In genomic region chr14:114826662-114827321, GRCm38 (mm10) we compare ENCODE assay signal across 17 mouse cellular contexts.
A peak's percentile ranks its signal among the peaks of the same experiment; 100 is the strongest.
DNase-seq lines count a peak whose midpoint lies in the region; ATAC-seq and TF ChIP-seq lines count a peak whose summit lies in the region.
"Had no signal": no experiment of that assay in that cellular context is flagged by ENCODE, and none has a peak within 500 bp of the region (broad histone marks: within the 10 kb centered on the region; RNA-seq: fewer than 3 reads in every experiment).

No protein-coding gene starts in this region.

- no peak for DNase-seq in midbrain, embryonic 11.5 days (ENCODE audit: low spot score, missing footprints)
- DNase-seq in embryonic facial prominence, embryonic 10.5 days (ENCODE audit: low spot score), result no peak
- DNase-seq in limb, embryonic 10.5 days (ENCODE audit: low spot score), result no peak
- no peak for DNase-seq in testis, postnatal 10 days (ENCODE audit: low spot score)
- DNase-seq: adrenal gland, postnatal 10 days; cerebellum, adult 11 months; cerebellum, adult 8-10 months; cerebellum, postnatal 14 days; gastrocnemius, postnatal 36 days; heart, adult 18-20 months had no signal

- no peaks in the 10 kb centered on the region for H3K4me1 ChIP-seq in intestine, embryonic 15.5 days (replicated peaks)
- no peaks in the 10 kb centered on the region for H3K4me1 ChIP-seq in intestine, postnatal 0 days (replicated peaks; ENCODE audit: control insufficient read depth, insufficient read depth, low read length)
- H3K4me1 ChIP-seq in midbrain, embryonic 13.5 days (replicated peaks), result peaks cover 4% of the 10 kb centered on the region; the same call in 1 of the 2 replicates
- H3K4me1 ChIP-seq in midbrain, embryonic 11.5 days (ENCODE audit: control insufficient read depth, insufficient read depth, low read length), result no peaks in the 10 kb centered on the region
- H3K4me1 ChIP-seq in embryonic facial prominence, embryonic 10.5 days, result peaks cover 37% of the 10 kb centered on the region
- H3K4me1 ChIP-seq in limb, embryonic 10.5 days, result peaks cover 41% of the 10 kb centered on the region

- H3K27ac ChIP-seq in intestine, embryonic 15.5 days, result no peak overlapping the region
- no peak overlapping the region for H3K27ac ChIP-seq in intestine, postnatal 0 days (ENCODE audit: low read depth, low read length)
- H3K27ac ChIP-seq in midbrain, embryonic 13.5 days, result no peak overlapping the region
- no peak overlapping the region for H3K27ac ChIP-seq in midbrain, embryonic 11.5 days (ENCODE audit: low read depth, low read length)
- peak overlapping the region; percentile 65 for H3K27ac ChIP-seq in embryonic facial prominence, embryonic 10.5 days (replicated peaks)
- H3K27ac ChIP-seq in limb, embryonic 10.5 days, result peak overlapping the region; percentile 66
- H3K27ac ChIP-seq: hindbrain, embryonic 10.5 days; hindbrain, embryonic 14.5 days had no signal

- no peak overlapping the region for H3K4me3 ChIP-seq in intestine, embryonic 15.5 days (replicated peaks)
- H3K4me3 ChIP-seq in intestine, postnatal 0 days (ENCODE audit: low read depth, low read length), result no peak overlapping the region
- H3K4me3 ChIP-seq in midbrain, embryonic 13.5 days (replicated peaks), result no peak overlapping the region
- H3K4me3 ChIP-seq in midbrain, embryonic 11.5 days (ENCODE audit: low read depth, low read length), result no peak overlapping the region
- H3K4me3 ChIP-seq in embryonic facial prominence, embryonic 10.5 days, result no peak overlapping the region
- no peak overlapping the region for H3K4me3 ChIP-seq in limb, embryonic 10.5 days
- H3K4me3 ChIP-seq: heart, embryonic 12.5 days; hindbrain, embryonic 10.5 days had no signal

- H3K36me3 ChIP-seq in intestine, embryonic 15.5 days, result no peaks in the 10 kb centered on the region
- H3K36me3 ChIP-seq in intestine, postnatal 0 days (ENCODE audit: control insufficient read depth, insufficient read depth), result no peaks in the 10 kb centered on the region
- no peaks in the 10 kb centered on the region for H3K36me3 ChIP-seq in midbrain, embryonic 13.5 days
- no peaks in the 10 kb centered on the region for H3K36me3 ChIP-seq in midbrain, embryonic 11.5 days (ENCODE audit: control insufficient read depth, insufficient read depth, low read length)
- no peaks in the 10 kb centered on the region for H3K36me3 ChIP-seq in embryonic facial prominence, embryonic 10.5 days (replicated peaks)
- no peaks in the 10 kb centered on the region for H3K36me3 ChIP-seq in limb, embryonic 10.5 days
- H3K36me3 ChIP-seq: heart, embryonic 12.5 days; hindbrain, embryonic 10.5 days had no signal

- no peak overlapping the region for H3K9ac ChIP-seq in intestine, embryonic 15.5 days
- H3K9ac ChIP-seq in intestine, postnatal 0 days (ENCODE audit: low read depth, low read length), result no peak overlapping the region
- no peak overlapping the region for H3K9ac ChIP-seq in midbrain, embryonic 13.5 days (replicated peaks)
- no peak overlapping the region for H3K9ac ChIP-seq in midbrain, embryonic 11.5 days (ENCODE audit: low read length)
- H3K9ac ChIP-seq: heart, embryonic 12.5 days; hindbrain, embryonic 14.5 days had no signal

- ATAC-seq in intestine, embryonic 15.5 days, result peak; percentile 75
- ATAC-seq in intestine, postnatal 0 days, result no peak
- 0 out of 2 replicates have a peak, but pooled peaks have one; percentile 27 for ATAC-seq in midbrain, embryonic 13.5 days
- no peak for ATAC-seq in midbrain, embryonic 11.5 days (ENCODE audit: low FRiP score)
- ATAC-seq: forebrain, embryonic 14.5 days had no signal

- no peaks in the 10 kb centered on the region for H3K27me3 ChIP-seq in intestine, embryonic 15.5 days (replicated peaks)
- no peaks in the 10 kb centered on the region for H3K27me3 ChIP-seq in intestine, postnatal 0 days (replicated peaks; ENCODE audit: control insufficient read depth, insufficient read depth, low read length)
- no peaks in the 10 kb centered on the region for H3K27me3 ChIP-seq in midbrain, embryonic 13.5 days
- H3K27me3 ChIP-seq in midbrain, embryonic 11.5 days (ENCODE audit: control insufficient read depth, insufficient read depth, low read length), result no peaks in the 10 kb centered on the region
- no peaks in the 10 kb centered on the region for H3K27me3 ChIP-seq in embryonic facial prominence, embryonic 10.5 days (replicated peaks; ENCODE audit: low read depth, poor library complexity, severe bottlenecking)
- no peaks in the 10 kb centered on the region for H3K27me3 ChIP-seq in limb, embryonic 10.5 days (ENCODE audit: low read depth, poor library complexity, severe bottlenecking)
- H3K27me3 ChIP-seq: heart, embryonic 12.5 days had no signal

- no peak for TF ChIP-seq CTCF in intestine, postnatal 0 days (IDR thresholded peaks at IDR 0.05; ENCODE audit: low read depth)

- H3K4me2 ChIP-seq in intestine, embryonic 15.5 days (replicated peaks), result no peak overlapping the region
- no peak overlapping the region for H3K4me2 ChIP-seq in intestine, postnatal 0 days (replicated peaks; ENCODE audit: low read depth)
- no peak overlapping the region for H3K4me2 ChIP-seq in midbrain, embryonic 13.5 days (replicated peaks)
- H3K4me2 ChIP-seq in midbrain, embryonic 11.5 days, result no peak overlapping the region
- H3K4me2 ChIP-seq: heart, embryonic 12.5 days; hindbrain, embryonic 14.5 days had no signal

- WGBS in intestine, embryonic 15.5 days, result 59% methylated on average over 10 of the region's 10 CpGs
- WGBS in intestine, postnatal 0 days, result 47% methylated on average over 10 of the region's 10 CpGs
- 78% methylated on average over 10 of the region's 10 CpGs for WGBS in midbrain, embryonic 13.5 days
- WGBS in midbrain, embryonic 11.5 days, result 69% methylated on average over 10 of the region's 10 CpGs
- 53% methylated on average over 10 of the region's 10 CpGs for WGBS in embryonic facial prominence, embryonic 10.5 days
- WGBS in limb, embryonic 10.5 days, result 43% methylated on average over 10 of the region's 10 CpGs

- no peaks in the 10 kb centered on the region for H3K9me3 ChIP-seq in intestine, embryonic 15.5 days
- no peaks in the 10 kb centered on the region for H3K9me3 ChIP-seq in intestine, postnatal 0 days (ENCODE audit: control insufficient read depth)
- no peaks in the 10 kb centered on the region for H3K9me3 ChIP-seq in midbrain, embryonic 13.5 days
- H3K9me3 ChIP-seq in midbrain, embryonic 11.5 days (ENCODE audit: control insufficient read depth, low read length), result no peaks in the 10 kb centered on the region
- no peaks in the 10 kb centered on the region for H3K9me3 ChIP-seq in embryonic facial prominence, embryonic 10.5 days
- H3K9me3 ChIP-seq in limb, embryonic 10.5 days (replicated peaks), result no peaks in the 10 kb centered on the region
- H3K9me3 ChIP-seq: heart, embryonic 12.5 days; hindbrain, embryonic 10.5 days had no signal

Comparison
In these comparisons a context has a peak if more than half of its experiments do, and no peak if none do; other contexts are left out.
1. ATAC-seq: peak in intestine, embryonic 15.5 days (single experiment) and midbrain, embryonic 13.5 days (single experiment); none in intestine, postnatal 0 days (single experiment) and midbrain, embryonic 11.5 days (single experiment).
2. H3K27ac ChIP-seq: peak in embryonic facial prominence, embryonic 10.5 days (single experiment) and limb, embryonic 10.5 days (single experiment); none in intestine, embryonic 15.5 days (single experiment), intestine, postnatal 0 days (single experiment), midbrain, embryonic 13.5 days (single experiment) and midbrain, embryonic 11.5 days (single experiment).